Mouse (Mus musculus): ENCODE data around the gene Olfr449.

Gene Olfr449

DNA sequence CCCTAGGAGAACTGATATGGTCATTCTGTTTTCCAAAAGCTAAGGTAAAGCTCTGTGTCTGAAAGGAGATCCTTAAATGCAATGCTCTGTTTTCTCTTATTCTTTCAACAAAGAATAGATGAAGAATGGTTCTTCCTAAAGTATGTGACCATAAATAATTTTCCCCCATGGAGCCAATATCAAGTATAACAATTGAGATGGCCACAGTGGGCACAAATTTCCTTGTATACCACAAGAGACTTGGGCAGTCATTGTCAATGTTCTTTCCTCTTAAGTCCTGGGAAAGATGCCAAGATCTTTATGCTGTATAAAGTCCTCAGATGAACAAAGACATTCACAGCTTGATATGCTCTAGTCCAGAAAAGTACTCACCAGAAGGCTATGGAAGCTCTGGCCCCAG lies at the start of gene Olfr449:
TSS of gene Olfr449 (plus strand) at position 301 of the 400 bp plus-strand sequence.
- no peak for DNase-seq (ENCODE audit: low spot score)

DNA sequence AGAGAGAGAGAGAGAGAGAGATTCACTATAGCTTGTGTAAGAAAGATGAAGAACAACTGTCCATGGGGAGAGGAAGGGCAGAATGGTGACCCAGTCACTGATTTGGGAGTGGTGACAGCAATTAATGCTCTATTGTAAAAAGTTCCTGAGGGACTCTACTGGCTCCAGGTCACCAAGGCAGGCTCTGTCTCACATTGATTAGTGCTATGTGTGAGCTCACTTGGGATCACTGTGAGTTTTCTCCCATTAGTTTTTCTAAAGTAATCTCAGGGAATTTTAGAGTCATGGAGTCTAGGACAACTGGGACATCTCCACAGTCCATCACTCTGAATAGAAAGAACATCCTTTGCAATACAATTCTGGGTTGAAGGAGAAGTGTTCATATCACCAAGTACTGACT lies 49.4 kb upstream of the Olfr449 start, which contains the start of gene Olfr452:
TSS of gene Olfr452 (plus strand) at position 301 of the 400 bp plus-strand sequence.
- no peak for DNase-seq (ENCODE audit: low spot score)

DNA sequence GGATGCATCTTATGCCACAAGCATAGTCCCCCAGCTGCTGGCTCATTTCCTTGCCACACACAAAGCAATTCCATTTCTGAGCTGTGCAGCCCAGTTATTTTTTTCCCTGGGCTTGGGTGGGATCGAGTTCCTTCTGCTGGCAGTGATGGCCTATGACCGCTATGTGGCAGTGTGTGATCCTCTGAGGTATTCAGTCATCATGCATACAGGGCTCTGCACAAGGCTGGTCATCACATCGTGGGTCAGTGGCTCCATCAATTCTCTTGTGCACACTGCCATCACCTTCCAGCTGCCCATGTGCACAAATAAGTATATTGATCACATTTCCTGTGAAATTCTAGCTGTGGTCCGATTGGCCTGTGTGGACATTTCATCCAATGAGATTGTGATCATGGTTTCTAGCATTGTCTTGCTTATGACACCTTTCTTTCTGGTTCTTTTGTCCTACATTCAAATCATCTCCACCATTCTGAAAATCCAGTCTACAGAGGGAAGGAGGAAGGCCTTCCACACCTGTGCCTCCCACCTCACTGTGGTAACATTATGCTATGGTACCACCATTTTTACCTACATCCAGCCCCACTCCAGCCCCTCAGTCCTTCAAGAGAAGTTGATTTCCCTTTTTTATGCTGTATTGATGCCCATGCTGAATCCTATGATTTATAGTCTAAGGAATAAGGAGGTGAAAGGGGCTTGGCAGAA lies 43.8 kb upstream of the Olfr449 start:
- no peak for DNase-seq (ENCODE audit: low spot score)

DNA sequence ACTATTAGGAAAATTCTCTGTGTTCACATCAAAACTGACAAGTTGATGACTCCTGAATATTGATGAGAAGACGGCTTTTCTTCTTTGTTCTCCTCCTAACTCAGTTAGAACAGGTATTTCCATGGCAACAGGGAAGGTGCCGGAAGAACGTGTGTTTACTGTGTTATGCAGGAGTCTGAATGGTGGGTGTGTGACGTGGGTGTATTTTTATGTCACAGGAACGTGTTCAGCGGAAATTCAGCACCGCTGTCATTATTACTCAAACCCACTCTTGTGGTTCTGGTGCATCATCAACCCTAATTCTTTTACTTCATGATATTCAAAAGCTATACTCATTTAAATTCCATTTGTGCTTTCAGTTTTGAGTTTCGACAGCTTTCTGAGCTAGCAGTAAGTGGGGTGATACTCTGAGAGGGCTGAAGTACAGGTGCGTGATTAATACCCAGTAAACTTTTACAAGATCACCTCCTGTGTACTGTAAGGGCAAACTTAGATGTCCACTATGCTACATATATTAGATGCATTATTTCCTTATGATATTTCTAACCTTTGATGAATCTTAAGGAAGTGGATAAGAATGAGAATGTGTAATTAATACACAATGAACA lies 43.1 kb upstream of the Olfr449 start:
- no peak for DNase-seq (ENCODE audit: low spot score)

DNA sequence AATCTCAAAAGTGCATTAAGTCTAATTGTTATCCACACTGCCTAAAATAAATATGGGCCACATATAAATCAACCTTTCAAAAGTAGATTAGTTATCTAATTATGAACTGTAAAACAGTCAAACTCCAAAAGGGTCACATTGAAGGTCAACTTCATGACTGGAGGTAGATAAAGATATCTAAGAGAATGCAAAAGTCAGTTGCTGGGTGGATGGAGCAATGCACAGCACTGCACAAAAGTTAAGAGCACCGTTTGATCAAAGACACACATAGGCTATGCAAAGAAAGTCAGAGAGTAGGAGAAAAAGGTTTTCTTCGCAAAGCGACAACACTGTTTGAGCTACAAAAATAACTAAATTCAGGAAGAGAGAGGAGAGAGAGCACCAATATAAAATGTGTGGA lies 39.2 kb upstream of the Olfr449 start:
- no peak for DNase-seq (ENCODE audit: low spot score)

DNA sequence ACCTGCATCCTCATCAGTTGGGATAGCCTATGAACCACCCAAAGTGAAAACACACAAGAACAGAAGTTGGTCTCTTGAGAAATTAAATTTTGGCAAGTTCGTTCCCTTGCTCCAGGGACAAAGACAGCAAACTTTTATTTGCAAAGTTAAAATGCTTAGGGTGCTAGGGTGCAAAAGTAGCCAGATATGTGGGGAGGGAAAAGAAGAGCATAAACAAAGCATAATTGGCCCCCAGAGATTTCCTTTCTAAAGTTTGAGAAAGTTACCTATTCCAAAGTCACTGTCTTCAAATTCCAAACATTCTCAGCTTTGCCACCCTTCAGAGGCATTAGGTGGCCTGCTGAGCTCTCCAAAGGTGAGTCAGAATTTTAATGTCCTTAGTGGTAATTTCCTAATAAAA lies 22.5 kb upstream of the Olfr449 start, which contains the start of gene Olfr450:
TSS of gene Olfr450 (plus strand) at position 301 of the 400 bp plus-strand sequence.
- DNase-seq (ENCODE audit: low spot score): no peak

DNA sequence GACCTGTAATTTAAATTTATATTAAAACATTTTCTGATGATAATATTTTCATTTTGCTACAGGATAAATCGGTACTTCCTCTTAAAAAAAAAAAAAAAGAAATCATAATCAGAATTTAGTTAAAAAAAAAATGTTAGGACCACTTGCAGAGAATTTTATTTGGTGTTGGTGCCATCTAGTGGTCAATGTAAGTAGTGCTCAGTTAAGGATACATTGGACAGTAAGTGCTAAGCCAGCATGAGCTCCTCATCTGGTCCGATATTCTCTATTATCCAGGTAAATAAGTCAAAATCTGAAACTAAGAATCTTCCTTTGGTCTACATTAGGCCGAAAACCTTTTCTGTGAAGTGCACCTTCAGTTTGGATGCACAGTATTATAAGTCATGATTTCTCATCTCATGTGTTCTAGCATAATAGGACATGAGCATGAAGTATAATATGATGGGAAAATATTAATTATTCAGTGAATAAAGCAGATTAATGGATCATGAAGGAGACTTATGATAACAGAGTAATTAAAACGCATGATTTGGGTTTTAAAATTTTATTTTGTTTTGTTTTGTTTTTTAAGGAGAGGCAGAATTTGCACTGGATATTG lies 26.1 kb downstream of the Olfr449 start:
- DNase-seq (ENCODE audit: low spot score): peak; percentile 88

DNA sequence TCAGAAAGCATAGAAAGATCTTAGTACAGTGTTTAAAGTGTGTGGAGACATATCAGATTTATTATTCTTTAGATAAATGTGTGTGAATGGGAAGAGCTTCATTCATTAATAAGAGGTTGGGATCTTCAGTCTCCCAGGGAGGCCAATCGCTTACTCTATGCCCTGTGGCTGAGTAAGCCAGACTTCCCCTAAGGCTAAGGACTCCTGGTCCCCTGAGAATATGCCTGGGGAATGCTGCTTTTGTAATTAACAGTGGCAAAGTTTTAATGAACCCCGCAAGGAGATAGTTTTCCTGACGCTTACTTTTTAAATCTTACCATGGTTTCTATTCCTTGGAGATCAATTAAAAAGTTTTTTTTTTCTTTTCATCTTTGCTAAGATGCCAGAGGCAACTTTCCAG lies 35.5 kb downstream of the Olfr449 start:
- DNase-seq (ENCODE audit: low spot score): no peak

DNA sequence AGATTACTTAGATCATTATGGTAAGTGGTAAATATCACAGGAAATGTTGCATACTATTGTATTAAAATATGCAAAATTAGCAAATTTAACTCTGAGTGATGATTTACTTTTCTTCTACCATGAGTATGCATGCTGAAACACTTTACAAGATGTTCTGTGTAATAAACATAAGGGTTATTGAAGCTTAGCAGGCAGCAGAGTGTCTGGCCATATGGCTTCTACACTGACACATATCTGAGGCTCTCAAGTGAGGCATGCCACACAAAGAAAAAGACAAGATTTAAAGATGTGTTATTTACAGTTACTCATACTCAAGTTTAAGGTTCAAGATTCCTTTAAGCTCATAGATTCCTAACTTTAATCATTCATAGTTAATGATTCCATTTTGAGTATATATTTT lies 42.1 kb downstream of the Olfr449 start:
- DNase-seq (ENCODE audit: low spot score): no peak
